Mouse (Mus musculus) lung, postnatal 10 days (tissue): Measurements from ENCODE around the gene Heatr5b.

ENCODE experiments used
- DNase-seq: peaks from one replicate; pipeline ENCODE4 v3.0.0; 2021

Heatr5b gene

DNA sequence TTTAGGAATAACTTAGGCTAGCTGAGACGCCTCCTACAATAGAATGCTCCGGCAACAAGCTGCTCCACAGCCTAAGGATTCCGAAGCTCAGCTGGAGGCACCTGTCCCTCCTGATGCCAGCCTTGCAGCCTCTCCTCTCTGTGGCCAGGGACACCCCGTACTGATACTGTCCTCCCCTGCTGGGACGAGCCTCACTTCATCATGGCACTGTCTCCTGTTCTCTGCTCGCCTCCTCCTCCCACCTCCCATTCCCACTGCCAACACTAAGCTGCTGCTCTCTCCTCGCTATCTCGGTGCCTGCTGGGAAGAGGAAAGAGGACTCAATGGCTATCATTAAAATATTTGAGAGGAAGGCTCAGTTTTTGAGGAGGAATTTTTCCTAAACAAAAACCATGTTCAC lies 67.6 kb downstream of the Heatr5b start:
- no peak for DNase-seq

DNA sequence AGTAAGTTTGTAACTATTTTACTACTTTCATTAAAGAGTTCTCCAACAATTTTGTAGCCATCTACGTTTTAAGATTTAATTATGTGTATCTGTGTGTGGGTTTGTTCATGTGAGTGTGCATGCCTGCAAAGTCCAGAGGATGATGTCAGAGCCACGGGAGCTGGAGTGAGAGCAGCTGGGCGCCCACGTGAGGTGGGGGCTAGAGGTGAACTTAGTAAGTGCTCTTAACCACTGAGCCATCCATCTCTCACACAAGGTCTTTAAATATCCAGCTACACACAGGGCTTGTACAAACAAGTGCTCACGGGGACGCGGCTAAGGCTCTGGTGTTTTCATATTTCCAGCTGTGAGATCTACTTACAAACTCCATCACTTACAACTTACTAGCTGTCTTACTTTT lies 69.1 kb downstream of the Heatr5b start:
- no peak for DNase-seq

DNA sequence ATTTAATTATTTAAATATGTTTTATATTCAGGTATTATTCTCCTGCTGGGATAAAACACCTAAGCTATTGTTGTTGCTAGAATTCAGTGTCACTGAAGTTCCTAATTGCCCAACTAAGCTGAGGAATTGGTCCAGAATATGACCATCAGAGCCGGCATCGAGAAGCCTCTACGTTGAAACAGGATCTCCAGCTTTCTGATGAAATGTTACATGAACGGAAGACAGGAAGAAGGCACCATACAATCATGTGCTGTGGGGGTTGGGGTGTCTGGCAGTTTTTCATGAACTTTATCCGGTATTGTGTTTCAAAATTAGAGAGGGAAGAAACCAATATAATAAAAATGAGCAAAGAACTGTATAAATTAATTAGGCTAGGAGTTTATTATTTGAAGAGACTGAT lies 71.9 kb downstream of the Heatr5b start:
- DNase-seq: no peak

DNA sequence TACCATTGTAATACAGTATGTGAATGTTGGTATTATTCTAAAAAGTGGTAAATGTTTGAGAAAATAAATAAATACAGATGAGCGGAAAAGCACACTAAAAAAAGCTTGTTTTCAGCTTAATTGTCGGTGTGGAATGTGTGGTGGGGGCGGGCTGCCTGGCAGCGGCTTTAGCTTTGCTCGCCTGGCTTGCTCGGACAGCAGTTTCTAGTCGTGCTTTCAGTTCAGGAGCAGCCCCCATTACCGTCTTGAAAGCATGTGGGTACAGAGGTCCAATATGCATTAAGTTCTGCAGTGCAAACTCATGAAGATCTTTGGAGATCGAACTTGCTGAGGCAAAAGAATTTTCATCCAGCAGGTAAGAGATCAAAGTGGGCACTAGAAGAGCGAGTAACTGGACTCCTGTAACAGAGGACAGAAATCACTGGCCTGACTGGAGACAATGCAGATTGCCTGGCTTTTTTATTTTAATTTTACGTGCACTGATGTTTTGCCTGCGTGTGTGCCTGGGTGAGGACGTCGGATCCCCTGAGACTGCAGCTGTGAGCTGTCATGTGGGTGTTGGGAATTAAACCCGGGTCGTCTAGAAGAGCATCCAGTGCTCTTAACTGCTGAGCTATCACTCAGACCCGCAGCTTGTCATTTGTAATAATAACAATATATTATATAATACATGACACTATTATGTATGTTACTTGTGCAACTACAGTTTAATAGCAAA lies 82.1 kb downstream of the Heatr5b start:
- DNase-seq: no peak

DNA sequence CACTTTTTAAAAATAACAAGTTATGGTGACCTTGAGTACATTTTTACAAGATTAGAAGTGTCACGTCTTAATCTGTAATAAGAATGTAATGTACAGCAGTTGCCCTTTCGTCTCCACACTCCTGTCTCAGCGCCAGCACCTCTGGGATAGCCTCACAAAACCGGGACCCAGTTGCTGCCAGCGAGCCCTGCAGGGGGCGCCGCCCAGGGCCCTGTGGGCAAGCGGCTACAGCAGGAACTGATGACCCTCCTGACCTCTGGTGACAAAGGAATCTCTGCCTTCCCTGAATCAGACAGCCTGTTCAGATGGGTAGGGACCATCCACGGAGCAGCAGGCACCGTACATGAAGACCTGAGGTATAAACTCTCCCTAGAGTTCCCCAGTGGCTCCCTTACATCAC lies 83.1 kb downstream of the Heatr5b start:
- DNase-seq: no peak

DNA sequence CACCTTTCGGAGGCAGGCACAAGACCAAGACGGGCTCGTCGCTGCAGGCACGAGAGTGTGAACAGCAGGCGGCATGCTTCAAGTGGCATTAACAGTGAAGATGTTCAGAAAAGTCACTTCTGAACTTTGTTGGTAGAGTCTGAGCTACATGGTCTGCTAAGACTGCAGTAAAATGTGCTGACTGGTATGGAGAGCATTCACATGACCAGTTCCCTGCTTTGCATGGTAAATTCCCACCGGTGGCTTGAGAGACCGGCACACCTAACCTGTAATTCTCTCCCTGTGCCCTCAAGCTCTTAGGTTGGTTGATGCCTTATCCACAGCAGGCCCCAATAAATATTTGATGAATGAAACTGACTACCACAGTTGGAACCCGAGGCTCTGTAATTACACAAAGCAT lies 86.7 kb downstream of the Heatr5b start:
- no peak for DNase-seq

DNA sequence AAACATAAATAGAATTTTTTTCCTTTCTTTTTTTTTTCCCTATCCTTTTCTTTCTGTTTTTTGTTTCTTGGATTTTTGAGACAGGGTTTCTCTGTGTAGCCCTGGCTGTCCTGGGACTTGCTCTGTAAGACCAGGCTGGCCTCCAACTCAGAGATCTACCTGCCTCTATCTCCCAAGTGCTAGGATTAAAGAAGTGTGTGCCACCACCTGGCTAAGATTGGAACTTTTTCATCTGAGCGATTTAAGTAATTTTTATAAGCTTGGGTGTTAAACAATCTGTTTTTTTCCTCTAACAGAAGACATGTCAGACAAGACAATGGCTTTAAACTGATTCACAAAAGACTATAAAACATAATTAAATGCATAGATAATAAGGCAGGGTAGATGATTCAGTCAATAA lies 96.7 kb downstream of the Heatr5b start:
- no peak for DNase-seq

DNA sequence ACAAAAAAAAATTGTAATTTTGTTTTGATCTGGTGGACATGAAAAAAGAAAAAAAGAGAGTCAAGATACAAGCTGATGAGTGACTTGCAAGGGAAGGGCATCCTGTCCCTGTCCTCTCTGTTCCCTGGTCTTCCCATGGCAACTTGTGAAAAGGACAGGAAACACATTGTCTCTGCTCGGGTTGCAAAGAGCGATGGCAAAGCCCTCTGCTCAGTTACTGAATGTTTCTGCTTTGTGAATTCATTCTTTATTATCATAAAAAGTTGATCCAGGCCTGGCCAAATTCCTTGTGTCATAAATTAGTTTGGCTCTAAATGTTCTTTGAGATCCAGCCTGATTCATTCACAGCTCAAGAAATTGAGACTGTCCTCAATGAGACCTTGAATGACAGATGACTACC lies 97.4 kb downstream of the Heatr5b start:
- peak; percentile 27 for DNase-seq

DNA sequence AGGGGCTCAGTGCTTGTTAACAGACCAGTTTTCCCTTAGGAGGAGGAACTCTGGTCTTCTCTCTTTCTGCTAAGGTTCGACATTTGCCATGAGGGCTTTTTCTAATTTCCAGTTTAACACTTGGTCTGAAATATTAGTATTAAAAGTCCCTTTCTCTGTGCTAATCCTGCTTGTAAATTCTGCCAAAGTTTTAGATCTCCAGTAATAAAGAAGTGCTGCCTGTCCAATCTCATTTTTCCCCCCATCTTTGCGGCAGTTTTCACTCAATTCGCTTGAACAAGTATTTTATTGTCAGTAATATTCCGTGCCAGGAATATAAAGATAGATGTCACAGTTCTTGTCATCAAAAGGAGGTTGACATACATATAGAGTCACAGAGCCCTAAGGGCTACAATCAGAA lies 98.1 kb downstream of the Heatr5b start, which contains the start of gene Strn:
Gene Strn (minus strand): TSS at position 101 of the 400 bp plus-strand sequence.
- DNase-seq: no peak

DNA sequence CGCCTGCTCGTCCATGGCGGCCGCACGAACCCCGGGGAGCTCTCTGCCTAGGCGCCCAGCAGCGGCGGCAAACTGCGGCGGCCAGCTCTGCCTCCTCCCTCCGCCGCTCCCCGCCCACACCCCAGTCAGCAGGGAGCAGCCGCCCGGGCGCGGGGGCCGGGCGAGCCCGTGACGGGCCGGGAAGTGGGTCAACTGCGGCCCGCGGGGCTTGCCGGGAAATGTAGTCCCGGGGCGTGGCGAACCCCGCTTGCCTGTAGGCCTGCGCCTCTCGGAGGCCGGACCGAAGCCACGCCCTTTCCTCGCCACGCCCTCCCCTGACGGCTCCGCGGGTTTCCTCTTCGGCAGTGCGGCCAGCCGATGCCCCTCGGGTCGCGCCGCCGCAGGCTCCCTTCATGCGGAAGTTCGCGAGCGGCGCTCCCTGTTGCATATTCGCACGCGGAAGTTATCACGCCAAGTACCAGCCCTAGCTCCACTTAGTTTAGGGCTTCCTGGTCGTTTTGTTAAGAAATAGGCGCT lies 98.6 kb downstream of the Heatr5b start:
- peak; percentile 100 for DNase-seq

DNA sequence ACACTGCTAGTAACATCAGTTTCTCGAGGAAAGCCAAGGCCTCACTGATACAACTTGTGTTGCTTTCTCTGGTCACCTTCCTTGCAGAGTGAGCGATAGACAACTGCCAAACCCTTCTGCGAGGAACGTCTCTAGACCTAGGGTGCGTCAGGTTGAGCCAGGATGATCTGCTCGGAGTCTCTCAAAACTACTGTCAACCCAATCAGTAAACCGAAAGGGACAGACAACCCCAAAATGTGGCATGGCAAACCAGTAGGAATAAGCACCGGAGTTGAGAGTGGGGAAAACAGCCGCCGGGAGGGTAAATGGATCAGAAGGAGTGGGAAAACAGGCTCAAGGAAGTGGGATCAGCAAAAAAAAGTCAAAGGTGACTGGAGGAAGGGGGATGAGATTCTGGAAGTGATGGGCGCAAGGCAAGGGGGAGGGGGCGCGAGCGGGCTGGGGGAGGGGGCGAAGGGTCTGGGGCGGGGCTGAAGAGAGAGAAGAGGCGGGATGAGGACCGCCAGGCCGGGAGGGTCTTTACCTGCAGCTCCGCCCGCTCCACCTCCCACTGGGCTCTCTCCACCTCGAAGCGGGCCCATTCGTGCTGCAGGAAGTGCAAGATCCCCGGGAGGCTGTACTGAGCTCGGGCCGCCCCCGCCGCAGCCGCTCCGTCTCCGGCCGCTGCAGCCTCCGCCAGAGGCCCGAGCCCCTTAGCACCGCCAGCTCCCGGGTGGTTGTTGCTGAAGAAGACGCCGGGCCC lies 99.3 kb downstream of the Heatr5b start:
- DNase-seq: no peak

DNA sequence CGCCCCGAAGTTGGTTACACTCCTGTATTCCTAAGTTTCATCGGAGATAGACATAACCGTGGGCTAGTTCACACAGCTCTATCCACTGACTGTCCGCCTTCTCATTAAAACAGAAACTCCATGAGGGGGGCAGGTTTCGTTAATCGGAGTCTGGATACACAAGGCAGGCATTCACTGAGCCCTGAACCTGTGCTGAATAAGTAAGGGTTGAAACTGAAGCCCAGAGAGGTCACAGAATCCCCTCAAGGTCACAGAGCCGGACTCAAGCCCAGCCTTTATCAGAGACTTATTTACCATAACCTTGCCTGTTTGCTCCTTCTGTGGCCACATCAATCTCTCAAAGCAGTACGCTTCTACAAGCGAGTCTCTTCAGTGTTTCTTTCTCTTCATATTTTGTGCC lies 100.4 kb downstream of the Heatr5b start:
- DNase-seq: no peak

DNA sequence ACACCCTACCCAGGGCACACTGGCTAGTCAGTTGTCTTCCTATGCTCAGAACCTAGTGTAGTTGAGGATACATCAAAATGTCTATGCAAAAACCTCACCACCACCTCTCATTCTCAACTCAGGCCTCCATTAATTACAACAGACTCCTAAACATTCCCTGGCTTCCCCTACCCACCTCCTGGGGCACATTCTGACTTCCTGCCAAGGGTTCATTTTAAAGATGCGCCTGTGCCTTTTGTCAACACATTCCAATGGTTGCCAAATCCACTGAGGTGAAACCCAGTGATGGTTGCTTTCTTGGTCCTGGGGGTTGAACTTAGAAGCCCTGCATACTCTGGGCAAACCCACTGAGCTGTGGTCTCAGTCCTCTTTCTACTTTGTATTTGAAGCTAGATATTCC lies 103.1 kb downstream of the Heatr5b start:
- no peak for DNase-seq

DNA sequence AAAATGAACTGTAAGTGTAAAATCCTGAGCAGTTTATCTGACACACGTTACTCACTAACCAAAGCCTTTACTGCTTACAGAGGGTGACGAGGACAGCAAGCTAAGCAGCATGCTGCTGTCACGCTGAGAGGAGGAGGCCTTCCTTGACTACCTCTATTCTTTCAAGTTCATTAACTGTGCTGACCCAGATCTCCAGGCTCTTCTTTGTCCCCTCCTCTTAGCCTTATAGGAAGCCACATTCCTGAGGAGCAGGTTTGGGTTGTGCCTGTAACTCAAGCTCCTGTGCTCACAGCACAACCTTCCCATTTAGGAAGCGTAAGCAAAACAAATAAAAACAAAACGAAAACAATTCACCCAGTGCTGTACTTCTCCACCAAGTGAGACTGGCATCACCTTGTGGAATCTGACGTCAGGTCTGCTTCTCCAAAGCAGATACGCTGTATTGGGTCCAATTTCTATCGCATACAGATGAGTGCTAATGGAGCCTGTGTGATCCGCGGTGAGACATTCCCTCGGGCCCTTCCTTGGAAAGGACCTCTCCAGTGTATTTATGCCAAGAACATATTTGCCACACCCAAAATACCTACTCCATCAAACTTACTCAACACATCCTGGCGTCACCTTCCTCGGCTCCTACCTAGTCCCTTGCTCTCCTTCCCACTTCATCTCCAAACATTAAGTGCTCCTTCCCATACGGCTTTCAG lies 108.3 kb downstream of the Heatr5b start:
- no peak for DNase-seq

DNA sequence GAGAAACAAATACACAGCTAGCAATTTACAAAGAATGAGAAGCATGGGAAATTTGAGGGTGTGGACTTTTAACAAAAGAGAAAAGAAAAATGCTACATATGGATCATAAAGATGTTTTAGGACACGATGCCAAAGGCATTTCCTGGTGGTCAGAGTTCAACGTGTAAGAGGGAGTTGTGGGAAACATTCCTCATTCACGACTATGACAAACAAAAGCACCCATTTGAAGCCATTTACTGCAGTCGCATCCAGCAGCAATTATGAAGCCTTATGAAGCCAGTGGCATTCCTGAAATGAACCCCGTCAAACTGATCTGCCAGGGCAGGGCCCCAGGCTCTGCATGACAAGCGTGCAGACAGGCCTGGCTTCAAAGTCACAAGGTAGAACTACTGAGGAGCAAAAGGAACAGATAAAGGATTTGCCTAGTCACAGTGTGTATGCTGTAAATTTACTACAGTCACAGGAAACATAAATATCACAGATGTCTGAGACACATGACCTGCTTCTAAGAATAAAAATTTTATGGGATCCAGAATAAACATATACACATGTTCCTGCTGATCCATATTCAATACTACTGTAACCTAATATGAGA lies 110.6 kb downstream of the Heatr5b start:
- DNase-seq: no peak

DNA sequence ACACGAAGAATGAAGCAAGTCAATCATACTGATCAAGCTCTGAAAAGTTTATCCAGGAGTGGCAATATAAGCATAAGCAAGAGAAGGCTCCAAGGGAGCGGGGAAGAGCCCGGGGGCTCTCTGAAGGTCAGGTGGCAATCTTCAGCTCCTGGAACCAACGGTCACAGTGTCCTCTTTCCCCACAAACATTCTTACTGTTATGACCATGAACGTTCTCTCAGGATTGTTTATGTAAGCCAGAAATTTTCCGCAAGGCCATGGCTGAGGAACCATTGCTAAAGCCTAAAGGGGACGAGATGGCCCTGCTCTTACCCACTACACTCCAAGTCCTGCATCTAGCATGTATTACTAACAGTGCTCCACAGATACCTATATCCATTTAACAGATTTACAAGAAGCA lies 113.5 kb downstream of the Heatr5b start:
- DNase-seq: no peak

DNA sequence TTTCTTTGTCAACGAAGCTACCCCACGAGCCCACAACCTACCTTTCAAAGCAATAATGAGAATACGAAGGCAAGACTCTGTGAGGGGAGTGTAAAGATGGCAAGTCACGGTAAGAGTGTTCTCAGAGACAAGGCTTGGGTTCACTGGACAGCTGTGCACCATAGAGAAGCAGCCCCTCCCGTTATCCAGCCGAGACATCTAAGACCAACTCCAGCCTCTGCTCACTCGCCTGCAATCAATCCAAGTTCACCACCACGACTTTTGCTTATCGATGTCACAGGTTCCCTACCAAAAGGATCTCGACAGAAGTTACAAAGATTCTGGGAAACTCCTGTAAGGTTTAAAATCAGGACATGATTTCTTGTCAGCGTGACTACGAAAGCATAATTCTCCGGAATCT lies 116.1 kb downstream of the Heatr5b start:
- DNase-seq: no peak

DNA sequence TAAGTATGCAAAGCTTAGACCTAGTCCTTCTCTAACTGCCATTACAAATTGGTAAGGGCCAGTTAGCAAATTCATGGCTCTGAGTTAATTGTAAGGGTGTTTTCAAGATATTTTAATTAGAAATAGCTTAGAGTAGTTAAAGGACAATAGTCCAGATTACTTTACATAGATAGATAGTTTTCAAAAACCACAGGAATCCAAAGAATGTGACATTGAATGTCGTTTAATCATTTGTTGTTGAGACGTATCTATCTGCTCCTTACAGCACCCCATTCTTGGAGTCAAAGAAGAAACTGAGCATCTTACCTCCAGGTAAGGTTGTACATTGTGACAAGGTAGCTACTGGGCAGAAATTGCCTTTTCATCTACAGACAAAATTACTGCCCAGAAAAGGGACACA lies 124.9 kb downstream of the Heatr5b start:
- no peak for DNase-seq

DNA sequence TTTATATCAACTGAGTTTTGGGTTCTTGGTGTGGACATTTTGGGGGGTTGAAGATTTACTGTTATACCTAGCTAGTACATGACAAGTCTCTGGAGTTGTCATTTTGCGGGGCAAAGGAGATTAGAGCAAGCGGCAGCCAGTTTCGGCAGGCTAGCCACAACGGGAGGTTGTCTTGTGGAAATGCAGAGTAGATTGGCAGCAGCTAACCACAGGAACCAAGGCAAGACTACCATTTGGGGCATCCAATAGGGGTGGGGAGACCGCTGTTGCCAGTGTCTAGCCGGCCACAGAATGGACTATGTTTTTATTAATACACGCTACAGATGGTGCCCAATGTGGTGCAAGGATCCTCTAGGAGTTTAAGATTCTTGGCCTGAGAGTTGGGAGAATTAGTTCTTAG lies 126.7 kb downstream of the Heatr5b start:
- no peak for DNase-seq

DNA sequence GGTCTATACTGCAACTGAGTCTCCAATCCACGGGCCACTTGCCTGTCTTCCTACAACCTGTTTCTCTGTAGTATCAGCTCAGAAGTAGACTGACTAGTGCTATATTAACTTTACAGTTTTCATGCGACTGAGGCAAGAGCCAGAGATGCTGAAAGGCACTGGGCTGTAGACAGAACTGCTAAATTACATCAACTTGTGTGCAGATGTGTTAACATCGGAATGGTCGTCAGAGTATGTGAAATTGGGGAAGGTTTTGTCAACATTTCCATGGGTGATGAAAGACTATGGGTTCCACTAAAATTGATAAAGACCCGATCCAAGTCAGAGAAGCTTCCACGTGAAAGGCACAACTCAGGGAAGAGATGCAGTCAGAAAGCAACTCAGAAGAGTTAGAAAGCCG lies 132.2 kb downstream of the Heatr5b start:
- DNase-seq: no peak
